Mouse (Mus musculus): Measurements from ENCODE around the gene Tax1bp1.

Gene Tax1bp1

GRCm38 (mm10) chr6:52802181-52802580 lies 88.7 kb downstream of the Tax1bp1 start:
- DNase-seq: peak; percentile 98

GRCm38 (mm10) chr6:52805237-52805856 lies 91.8 kb downstream of the Tax1bp1 start:
- no peak for DNase-seq

All from heart, adult 11 months (tissue).